Mouse (Mus musculus) forebrain, embryonic 13.5 days (tissue): Measurements from ENCODE around the gene Thbs2. TPM values are rescaled to one million over a fixed set of nuclear protein-coding genes. Genes with fewer than 3 reads are reported as not detected.

ENCODE experiments used
- ATAC-seq: fragments of 200-750 bp; cut with Nextera tagmentation; 2 replicates; pipeline ENCODE4 v1.8.0; 2017
- H3K27ac ChIP-seq: fragments of 300-500 bp; sonication (generic); 2 replicates; pipeline ENCODE4 v1.5.1; 2015; ENCODE audit warnings: inconsistent platforms, mild to moderate bottlenecking, moderate library complexity
- H3K27me3 ChIP-seq: fragments of 300-500 bp; sonication (generic); 2 replicates; pipeline ENCODE4 v1.6.1; 2015; ENCODE audit warnings: mild to moderate bottlenecking, inconsistent platforms
- H3K36me3 ChIP-seq: fragments of 300-500 bp; sonication (generic); 2 replicates; pipeline ENCODE4 v1.6.1; 2015; ENCODE audit warnings: mild to moderate bottlenecking, inconsistent platforms; ENCODE audit not compliant: poor library complexity, severe bottlenecking
- H3K4me1 ChIP-seq: fragments of 300-500 bp; sonication (generic); 2 replicates; pipeline ENCODE4 v1.6.1; 2015; ENCODE audit warnings: inconsistent platforms
- H3K4me2 ChIP-seq: fragments of 300-500 bp; sonication (generic); 2 replicates; pipeline ENCODE4 v1.6.1; 2015; ENCODE audit warnings: inconsistent platforms, mild to moderate bottlenecking, moderate library complexity
- H3K4me3 ChIP-seq: fragments of 300-500 bp; sonication (generic); 2 replicates; pipeline ENCODE4 v1.5.1; 2015; ENCODE audit warnings: mild to moderate bottlenecking, inconsistent platforms
- H3K9ac ChIP-seq: fragments of 300-500 bp; sonication (generic); 2 replicates; pipeline ENCODE4 v1.6.1; 2015; ENCODE audit warnings: mild to moderate bottlenecking, inconsistent platforms
- H3K9me3 ChIP-seq: fragments of 300-500 bp; sonication (generic); replicated peaks from 2 replicates; pipeline ENCODE4 v1.6.1; 2016; ENCODE audit warnings: inconsistent platforms
- WGBS: fragments of 180-500 bp; shearing (Covaris S2); methylation state at CpG from one replicate; pipeline ENCODE4 v1.1.7; 2015; 5-methylcytosine and 5-hydroxymethylcytosine counted together
- polyA plus RNA-seq: library from polyadenylated mRNA; unstranded; fragments of >200 nt; fragmentation: Nextera tagmentation; extraction: Ambion mirVana; gene quantifications from 2 replicates; pipeline ENCODE4 v1.2.1, GENCODE M21; 2015

Thbs2 gene
- polyA plus RNA-seq, 1 experiment from 2014 or later: 0.22 TPM

GRCm38 (mm10) chr17:14714374-14714773, 20.3 kb upstream of the Thbs2 start:
- 79% methylated on average over 3 of the region's 3 CpGs for WGBS
- H3K9me3 ChIP-seq: no peaks in the 10 kb centered on the region
- H3K36me3 ChIP-seq: no peaks in the 10 kb centered on the region
- H3K27me3 ChIP-seq: no peaks in the 10 kb centered on the region
- ATAC-seq: no peak
- no peak overlapping the region for H3K4me3 ChIP-seq
- no peak overlapping the region for H3K4me2 ChIP-seq
- no peaks in the 10 kb centered on the region for H3K4me1 ChIP-seq
- no peak overlapping the region for H3K27ac ChIP-seq
- no peak overlapping the region for H3K9ac ChIP-seq

GRCm38 (mm10) chr17:14711784-14712183, 17.7 kb upstream of the Thbs2 start:
- no peak overlapping the region for H3K4me2 ChIP-seq
- no peaks in the 10 kb centered on the region for H3K9me3 ChIP-seq
- H3K36me3 ChIP-seq: no peaks in the 10 kb centered on the region
- 93% methylated on average over 3 of the region's 3 CpGs for WGBS
- H3K4me3 ChIP-seq: no peak overlapping the region
- H3K27ac ChIP-seq: no peak overlapping the region
- H3K9ac ChIP-seq: no peak overlapping the region
- no peak for ATAC-seq
- no peaks in the 10 kb centered on the region for H3K4me1 ChIP-seq
- H3K27me3 ChIP-seq: no peaks in the 10 kb centered on the region

GRCm38 (mm10) chr17:14711032-14711431, 17.0 kb upstream of the Thbs2 start:
- H3K4me3 ChIP-seq: no peak overlapping the region
- no peaks in the 10 kb centered on the region for H3K27me3 ChIP-seq
- no peak overlapping the region for H3K27ac ChIP-seq
- no peak overlapping the region for H3K4me2 ChIP-seq
- 93% methylated on average over 3 of the region's 3 CpGs for WGBS
- H3K9me3 ChIP-seq: no peaks in the 10 kb centered on the region
- no peak overlapping the region for H3K9ac ChIP-seq
- H3K4me1 ChIP-seq: no peaks in the 10 kb centered on the region
- no peak for ATAC-seq
- no peaks in the 10 kb centered on the region for H3K36me3 ChIP-seq

- H3K9ac ChIP-seq: no peak overlapping the region
- H3K9me3 ChIP-seq: no peaks in the 10 kb centered on the region
- H3K4me2 ChIP-seq: no peak overlapping the region
- no peaks in the 10 kb centered on the region for H3K36me3 ChIP-seq
- H3K27ac ChIP-seq: no peak overlapping the region
- no peaks in the 10 kb centered on the region for H3K27me3 ChIP-seq
- no peak for ATAC-seq
- 94% methylated on average over 4 of the region's 4 CpGs for WGBS
- no peak overlapping the region for H3K4me3 ChIP-seq
- H3K4me1 ChIP-seq: no peaks in the 10 kb centered on the region
These were observed 12.0 kb upstream of the Thbs2 start for GRCm38 (mm10) chr17:14706066-14706465.

GRCm38 (mm10) chr17:14705466-14705865, 11.4 kb upstream of the Thbs2 start:
- H3K4me2 ChIP-seq: no peak overlapping the region
- 89% methylated on average over 2 of the region's 2 CpGs for WGBS
- H3K27ac ChIP-seq: no peak overlapping the region
- H3K27me3 ChIP-seq: no peaks in the 10 kb centered on the region
- H3K4me1 ChIP-seq: no peaks in the 10 kb centered on the region
- H3K36me3 ChIP-seq: no peaks in the 10 kb centered on the region
- H3K9ac ChIP-seq: no peak overlapping the region
- no peak overlapping the region for H3K4me3 ChIP-seq
- ATAC-seq: no peak
- H3K9me3 ChIP-seq: no peaks in the 10 kb centered on the region

GRCm38 (mm10) chr17:14703771-14704170, 9.7 kb upstream of the Thbs2 start:
- WGBS: 91% methylated on average over 6 of the region's 6 CpGs
- H3K4me2 ChIP-seq: no peak overlapping the region

GRCm38 (mm10) chr17:14703268-14703667, 9.2 kb upstream of the Thbs2 start:
- no peak for ATAC-seq
- 88% methylated on average over 4 of the region's 4 CpGs for WGBS
- H3K4me1 ChIP-seq: no peaks in the 10 kb centered on the region

More at GRCm38 (mm10) chr17:14703771-14704170, 9.7 kb upstream of the Thbs2 start:
- Histone ChIP-seq H3K9ac (no peak overlapping the region), H3K4me3 (no peak overlapping the region), H3K4me1 (no peaks in the 10 kb centered on the region), H3K36me3 (no peaks in the 10 kb centered on the region), H3K27me3 (no peaks in the 10 kb centered on the region), H3K9me3 (no peaks in the 10 kb centered on the region), H3K27ac (no peak overlapping the region)
- ATAC-seq: no peak

GRCm38 (mm10) chr17:14702701-14703100, 8.7 kb upstream of the Thbs2 start:
- no peak for ATAC-seq
- no peak overlapping the region for H3K27ac ChIP-seq
- H3K4me1 ChIP-seq: no peaks in the 10 kb centered on the region
- H3K36me3 ChIP-seq: no peaks in the 10 kb centered on the region
- no peak overlapping the region for H3K4me3 ChIP-seq
- WGBS: 55% methylated on average over 3 of the region's 3 CpGs
- no peaks in the 10 kb centered on the region for H3K27me3 ChIP-seq
- H3K4me2 ChIP-seq: no peak overlapping the region
- no peak overlapping the region for H3K9ac ChIP-seq
- H3K9me3 ChIP-seq: no peaks in the 10 kb centered on the region

More at GRCm38 (mm10) chr17:14703268-14703667, 9.2 kb upstream of the Thbs2 start:
- no peaks in the 10 kb centered on the region for H3K36me3 ChIP-seq
- no peak overlapping the region for H3K9ac ChIP-seq
- no peaks in the 10 kb centered on the region for H3K27me3 ChIP-seq
- no peaks in the 10 kb centered on the region for H3K9me3 ChIP-seq
- H3K27ac ChIP-seq: no peak overlapping the region
- H3K4me2 ChIP-seq: no peak overlapping the region
- H3K4me3 ChIP-seq: no peak overlapping the region

- ATAC-seq: no peak
- H3K27me3 ChIP-seq: no peaks in the 10 kb centered on the region
- no peak overlapping the region for H3K27ac ChIP-seq
- H3K4me1 ChIP-seq: no peaks in the 10 kb centered on the region
- H3K9me3 ChIP-seq: no peaks in the 10 kb centered on the region
- no peak overlapping the region for H3K4me3 ChIP-seq
- no peak overlapping the region for H3K4me2 ChIP-seq
- 71% methylated on average over 2 of the region's 2 CpGs for WGBS
- no peaks in the 10 kb centered on the region for H3K36me3 ChIP-seq
- H3K9ac ChIP-seq: no peak overlapping the region
These were observed 7.9 kb upstream of the Thbs2 start for GRCm38 (mm10) chr17:14701891-14702290.

- no peak for ATAC-seq
- no peaks in the 10 kb centered on the region for H3K9me3 ChIP-seq
- WGBS: 88% methylated on average over 5 of the region's 5 CpGs
These were observed 6.2 kb upstream of the Thbs2 start for GRCm38 (mm10) chr17:14700204-14700603.

GRCm38 (mm10) chr17:14698188-14698587, 4.2 kb upstream of the Thbs2 start:
- H3K9ac ChIP-seq: no peak overlapping the region
- H3K36me3 ChIP-seq: no peaks in the 10 kb centered on the region
- H3K27ac ChIP-seq: no peak overlapping the region
- ATAC-seq: no peak
- H3K4me1 ChIP-seq: peaks cover 12% of the 10 kb centered on the region
- H3K9me3 ChIP-seq: no peaks in the 10 kb centered on the region
- no peak overlapping the region for H3K4me3 ChIP-seq
- H3K4me2 ChIP-seq: no peak overlapping the region
- H3K27me3 ChIP-seq: no peaks in the 10 kb centered on the region
- 58% methylated on average over 6 of the region's 6 CpGs for WGBS

More at GRCm38 (mm10) chr17:14700204-14700603, 6.2 kb upstream of the Thbs2 start:
- no peaks in the 10 kb centered on the region for H3K36me3 ChIP-seq
- no peaks in the 10 kb centered on the region for H3K27me3 ChIP-seq
- no peak overlapping the region for H3K9ac ChIP-seq
- H3K4me3 ChIP-seq: no peak overlapping the region
- no peaks in the 10 kb centered on the region for H3K4me1 ChIP-seq
- H3K27ac ChIP-seq: no peak overlapping the region
- no peak overlapping the region for H3K4me2 ChIP-seq

- H3K36me3 ChIP-seq: no peaks in the 10 kb centered on the region
- ATAC-seq: no peak
- WGBS: 86% methylated on average over 6 of the region's 6 CpGs
These were observed 3.1 kb upstream of the Thbs2 start for GRCm38 (mm10) chr17:14697096-14697495.

GRCm38 (mm10) chr17:14696281-14696795, 2.3 kb upstream of the Thbs2 start:
- WGBS: 90% methylated on average over 6 of the region's 6 CpGs
- ATAC-seq: no peak
- no peak overlapping the region for H3K9ac ChIP-seq
- H3K36me3 ChIP-seq: no peaks in the 10 kb centered on the region
- no peak overlapping the region for H3K4me2 ChIP-seq
- no peaks in the 10 kb centered on the region for H3K27me3 ChIP-seq
- H3K4me3 ChIP-seq: no peak overlapping the region
- no peak overlapping the region for H3K27ac ChIP-seq
- H3K9me3 ChIP-seq: no peaks in the 10 kb centered on the region
- H3K4me1 ChIP-seq: peaks cover 15% of the 10 kb centered on the region

More at GRCm38 (mm10) chr17:14697096-14697495, 3.1 kb upstream of the Thbs2 start:
- H3K9ac ChIP-seq: no peak overlapping the region
- no peak overlapping the region for H3K4me3 ChIP-seq
- no peaks in the 10 kb centered on the region for H3K9me3 ChIP-seq
- H3K4me1 ChIP-seq: peaks cover 15% of the 10 kb centered on the region
- no peak overlapping the region for H3K4me2 ChIP-seq
- H3K27ac ChIP-seq: no peak overlapping the region
- H3K27me3 ChIP-seq: no peaks in the 10 kb centered on the region
